Mouse (Mus musculus): ENCODE data around the gene Obox2.
"Not testable (repeated sequence)": the region's sequence is repeated elsewhere in the genome, so short reads cannot be mapped to it uniquely, and the experiment has no call there.

DNA sequence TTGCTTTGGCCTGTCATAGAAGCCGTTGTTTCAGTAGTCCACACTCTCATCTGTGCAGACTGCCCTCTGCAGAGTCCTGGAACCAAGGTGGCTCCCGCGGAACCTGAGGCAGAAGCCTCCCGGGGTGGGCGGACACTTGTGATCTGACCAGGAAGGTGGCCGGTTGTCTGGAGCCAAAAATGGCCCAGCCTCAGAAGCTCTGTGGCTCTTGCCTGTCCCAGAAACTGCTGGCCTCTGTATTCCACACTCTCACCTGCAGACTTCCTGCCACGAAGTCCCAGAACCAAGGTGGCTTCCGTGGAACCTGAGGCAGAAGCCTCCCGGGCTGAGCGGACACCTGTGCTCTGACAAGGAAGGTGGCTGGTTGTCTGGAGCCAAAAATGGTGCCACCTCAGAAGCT lies 18.3 kb downstream of the Obox2 start:
- not testable (repeated sequence) for TF ChIP-seq CTCF, EP300 (IDR thresholded peaks at IDR 0.05; ENCODE audit: low read depth)

All from heart, postnatal 0 days (tissue).